In genomic region chr2:52476801-52477549, GRCm38 (mm10) we compare ENCODE assay signal across 13 mouse cellular contexts. TPM values are rescaled to one million over a fixed set of nuclear protein-coding genes. Genes with fewer than 3 reads are reported as not detected.
A peak's percentile ranks its signal among the peaks of the same experiment; 100 is the strongest.
DNase-seq lines count a peak whose midpoint lies in the region; ATAC-seq and TF ChIP-seq lines count a peak whose summit lies in the region.
"Had no signal": no experiment of that assay in that cellular context is flagged by ENCODE, and none has a peak within 500 bp of the region (broad histone marks: within the 10 kb centered on the region; RNA-seq: fewer than 3 reads in every experiment).

No protein-coding gene starts in this region.

- TF ChIP-seq CTCF in liver, postnatal 0 days (IDR thresholded peaks at IDR 0.05; ENCODE audit: low read depth): no peak
- TF ChIP-seq CTCF in heart, postnatal 0 days (IDR thresholded peaks at IDR 0.05; ENCODE audit: low read depth): no peak

- no peak for TF ChIP-seq EP300 in liver, postnatal 0 days (IDR thresholded peaks at IDR 0.05; ENCODE audit: low read depth)
- 0 out of 2 replicates have a peak, but pooled peaks have one; percentile 16 for TF ChIP-seq EP300 in heart, postnatal 0 days (IDR thresholded peaks at IDR 0.05; ENCODE audit: low read depth)

- no peaks in the 10 kb centered on the region for H3K9me3 ChIP-seq in heart, embryonic 10.5 days
- no peaks in the 10 kb centered on the region for H3K9me3 ChIP-seq in liver, postnatal 0 days (ENCODE audit: low read length)
- H3K9me3 ChIP-seq in liver, embryonic 12.5 days (replicated peaks): no peaks in the 10 kb centered on the region
- no peaks in the 10 kb centered on the region for H3K9me3 ChIP-seq in heart, postnatal 0 days (replicated peaks; ENCODE audit: control insufficient read depth, low read length)
- H3K9me3 ChIP-seq: hindbrain, embryonic 10.5 days; limb, embryonic 10.5 days had no signal

- no peak overlapping the region for H3K4me2 ChIP-seq in liver, postnatal 0 days (ENCODE audit: low read depth, low read length)
- no peak overlapping the region for H3K4me2 ChIP-seq in liver, embryonic 12.5 days
- H3K4me2 ChIP-seq in heart, postnatal 0 days (ENCODE audit: low read depth, low read length): peak overlapping the region; percentile 34; the same call in 1 of the 2 replicates

- peak; percentile 75 for ATAC-seq in liver, postnatal 0 days
- ATAC-seq in liver, embryonic 12.5 days: no peak
- peak; percentile 88 for ATAC-seq in heart, postnatal 0 days (ENCODE audit: insufficient read depth, low read depth)
- ATAC-seq: intestine, embryonic 16.5 days had no signal

- no peak overlapping the region for H3K9ac ChIP-seq in liver, postnatal 0 days (replicated peaks)
- no peak overlapping the region for H3K9ac ChIP-seq in liver, embryonic 12.5 days
- no peak overlapping the region for H3K9ac ChIP-seq in heart, postnatal 0 days (replicated peaks; ENCODE audit: low read depth, low read length)

- peak overlapping the region; percentile 13; the same call in 1 of the 2 replicates for H3K4me3 ChIP-seq in heart, embryonic 10.5 days
- no peak overlapping the region for H3K4me3 ChIP-seq in liver, postnatal 0 days (ENCODE audit: low read depth, low read length)
- no peak overlapping the region for H3K4me3 ChIP-seq in liver, embryonic 12.5 days
- H3K4me3 ChIP-seq in heart, postnatal 0 days (ENCODE audit: low read depth, low read length): no peak overlapping the region
- H3K4me3 ChIP-seq: hindbrain, embryonic 10.5 days; limb, embryonic 10.5 days had no signal

- no peaks in the 10 kb centered on the region for H3K36me3 ChIP-seq in heart, embryonic 10.5 days
- H3K36me3 ChIP-seq in liver, postnatal 0 days (replicated peaks; ENCODE audit: insufficient read depth, low read length): no peaks in the 10 kb centered on the region
- H3K36me3 ChIP-seq in liver, embryonic 12.5 days: no peaks in the 10 kb centered on the region
- H3K36me3 ChIP-seq in heart, postnatal 0 days (replicated peaks; ENCODE audit: control insufficient read depth, insufficient read depth, low read length): no peaks in the 10 kb centered on the region
- H3K36me3 ChIP-seq: hindbrain, embryonic 10.5 days; limb, embryonic 10.5 days had no signal

- H3K27ac ChIP-seq in heart, embryonic 10.5 days: peak overlapping the region; percentile 77
- 0 out of 2 replicates have a peak overlapping the region, but pooled peaks have one; percentile 11 for H3K27ac ChIP-seq in liver, postnatal 0 days (ENCODE audit: low read depth)
- H3K27ac ChIP-seq in liver, embryonic 12.5 days: no peak overlapping the region
- peak overlapping the region; percentile 71 for H3K27ac ChIP-seq in heart, postnatal 0 days (ENCODE audit: low read depth)
- H3K27ac ChIP-seq: hindbrain, embryonic 10.5 days; limb, embryonic 10.5 days had no signal

- peaks cover 6% of the 10 kb centered on the region; the same call in 1 of the 2 replicates for H3K27me3 ChIP-seq in heart, embryonic 10.5 days (ENCODE audit: insufficient read depth, poor library complexity, severe bottlenecking)
- no peaks in the 10 kb centered on the region for H3K27me3 ChIP-seq in liver, postnatal 0 days (ENCODE audit: insufficient read depth, low read length)
- H3K27me3 ChIP-seq in liver, embryonic 12.5 days (replicated peaks): no peaks in the 10 kb centered on the region
- no peaks in the 10 kb centered on the region for H3K27me3 ChIP-seq in heart, postnatal 0 days (ENCODE audit: control insufficient read depth, insufficient read depth, low read length)

- H3K4me1 ChIP-seq in heart, embryonic 10.5 days: peaks cover 26% of the 10 kb centered on the region
- peaks cover 13% of the 10 kb centered on the region; the same call in 1 of the 2 replicates for H3K4me1 ChIP-seq in liver, postnatal 0 days (ENCODE audit: insufficient read depth)
- H3K4me1 ChIP-seq in liver, embryonic 12.5 days: peaks cover 12% of the 10 kb centered on the region
- H3K4me1 ChIP-seq in heart, postnatal 0 days (ENCODE audit: control insufficient read depth, insufficient read depth): peaks cover 7% of the 10 kb centered on the region; the same call in 1 of the 2 replicates
- H3K4me1 ChIP-seq: hindbrain, embryonic 10.5 days had no signal

- intact Hi-C loops in heart, postnatal 10 days (cut with DNase I): no loop called here
- intact Hi-C loops in left cerebral cortex, postnatal 14 days (cut with DNase I): no loop called here

- WGBS in heart, embryonic 10.5 days: 53% methylated on average over 13 of the region's 13 CpGs
- 54% methylated on average over 13 of the region's 13 CpGs for WGBS in liver, postnatal 0 days (ENCODE audit: insufficient replicate concordance)
- 58% methylated on average over 13 of the region's 13 CpGs for WGBS in liver, embryonic 12.5 days (ENCODE audit: insufficient replicate concordance)
- WGBS in heart, postnatal 0 days: 41% methylated on average over 13 of the region's 13 CpGs

- peak; percentile 80 for DNase-seq in heart, embryonic 10.5 days (ENCODE audit: low spot score)
- DNase-seq in heart, postnatal 10 days: no peak
- peak; percentile 31 for DNase-seq in liver, postnatal 0 days
- DNase-seq in heart, postnatal 0 days (ENCODE audit: low spot score): peak; percentile 65
- peak; percentile 13 for DNase-seq in skeletal muscle tissue, adult 2 months (ENCODE audit: low read depth, low spot score)
- no peak for DNase-seq in left cerebral cortex, postnatal 14 days (ENCODE audit: low spot score in 2 of 2)
- no peak for DNase-seq in cerebellum, adult 9-11 months
- DNase-seq: embryo, embryonic 11 days; layer of hippocampus, adult 9-11 months had no signal

RNA-seq across cellular contexts. Expression of gene Arl5a, which starts 52.3 kb away (rescaled TPM):
- 62.9 and 72.8 TPM in 2 replicates for polyA plus RNA-seq in heart, embryonic 10.5 days (2016; fragmentation: Nextera tagmentation; extraction: Ambion mirVana)
- 10 to 100 TPM; 45.3 to 48.8 TPM for total RNA-seq in heart, postnatal 10 days (2021)
- 17.2 and 21.9 TPM in 2 replicates for polyA plus RNA-seq in liver, postnatal 0 days (2015; fragmentation: Nextera tagmentation; extraction: Ambion mirVana)
- polyA plus RNA-seq in liver, embryonic 12.5 days (2016; fragmentation: Nextera tagmentation; extraction: Ambion mirVana): 48.8 and 50.8 TPM in 2 replicates
- total RNA-seq in heart, postnatal 0 days (2014; rRNA removed; ENCODE audit: low replicate concordance): 57.5 and 73.2 TPM in 2 replicates
- 23.9 and 26.2 TPM in 2 replicates for polyA plus RNA-seq in heart, postnatal 0 days (2015; fragmentation: Nextera tagmentation; extraction: Ambion mirVana)
- 10 to 100 TPM; 67.3 to 67.8 TPM for total RNA-seq in left cerebral cortex, postnatal 14 days (2021)

Comparison
In these comparisons a context has a peak if more than half of its experiments do, and no peak if none do; other contexts are left out.
1. DNase-seq: peak in heart, embryonic 10.5 days (single experiment), liver, postnatal 0 days (single experiment), heart, postnatal 0 days (single experiment) and skeletal muscle tissue, adult 2 months (single experiment); none in heart, postnatal 10 days (0 of 2), left cerebral cortex, postnatal 14 days (0 of 2) and cerebellum, adult 9-11 months (single experiment).